Mouse (Mus musculus): ENCODE data around the gene Tbc1d5.
"Not testable (repeated sequence)": the region's sequence is repeated elsewhere in the genome, so short reads cannot be mapped to it uniquely, and the experiment has no call there.

Tbc1d5 gene

DNA sequence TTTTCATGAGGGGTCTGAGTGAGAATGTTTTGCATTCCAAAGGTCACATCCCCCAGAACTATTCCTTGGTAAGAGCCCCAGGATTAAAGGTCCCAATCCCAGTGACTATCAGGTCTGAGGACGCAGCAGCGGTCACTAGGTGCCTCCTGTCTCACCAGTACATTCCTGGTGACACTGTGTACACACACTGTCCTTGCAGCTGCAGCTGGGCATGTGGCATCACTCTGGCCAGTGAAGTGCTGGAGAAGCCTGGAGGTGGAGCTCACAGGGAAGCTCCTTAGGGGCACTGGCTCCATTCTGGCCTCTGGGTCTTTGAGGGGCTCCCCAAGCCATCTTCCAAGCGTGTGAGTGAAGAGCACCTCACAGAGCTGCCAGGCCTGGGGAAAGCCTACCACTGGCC is 427.2 kb downstream of the Tbc1d5 start:
- DNase-seq (ENCODE audit: inconsistent ontology term), result no peak

DNA sequence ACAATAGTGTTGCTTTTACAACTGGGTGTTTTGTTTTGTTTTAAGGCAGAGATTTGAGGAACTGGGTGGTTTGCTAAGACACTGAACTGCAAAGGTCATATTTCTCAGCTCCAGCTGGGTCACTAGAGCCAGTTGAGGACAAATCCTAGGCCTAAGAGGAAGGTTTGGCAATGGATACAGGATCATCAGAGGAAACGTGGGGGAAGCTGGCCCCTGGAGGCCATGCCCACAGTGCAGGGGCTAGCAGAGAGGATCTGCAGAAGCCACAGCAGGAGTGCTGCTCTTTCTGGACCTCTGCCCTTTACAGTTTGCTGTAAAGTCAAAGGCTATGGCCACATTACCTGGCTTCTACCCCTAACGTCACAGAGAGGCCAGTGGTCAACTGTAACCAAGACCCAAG is 428.3 kb downstream of the Tbc1d5 start:
- no peak for DNase-seq (ENCODE audit: inconsistent ontology term)

- no peak for DNase-seq (ENCODE audit: inconsistent ontology term)
Measured at GRCm38 (mm10) chr17:50741386-50741785, 437.8 kb downstream of the Tbc1d5 start.

DNA sequence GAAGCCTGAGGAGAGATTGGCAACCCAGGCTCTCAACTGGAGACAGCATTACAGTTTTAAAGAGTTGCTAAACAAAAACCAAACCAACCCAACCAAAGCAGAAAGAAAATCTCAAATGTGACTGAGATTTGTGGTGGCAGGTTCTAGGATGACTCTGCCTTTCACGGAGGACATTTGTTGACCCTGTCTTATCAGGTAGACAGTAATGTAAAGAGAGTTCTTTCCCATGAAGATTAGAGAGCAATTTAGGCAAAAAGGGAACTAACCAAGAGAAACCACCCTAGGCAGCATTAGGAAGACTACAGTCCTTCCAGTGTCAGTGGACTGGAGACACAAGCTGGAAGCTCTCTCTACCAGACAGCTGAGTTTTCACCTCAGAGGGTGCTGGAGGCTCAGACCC is 438.3 kb downstream of the Tbc1d5 start:
- DNase-seq (ENCODE audit: inconsistent ontology term), result no peak

DNA sequence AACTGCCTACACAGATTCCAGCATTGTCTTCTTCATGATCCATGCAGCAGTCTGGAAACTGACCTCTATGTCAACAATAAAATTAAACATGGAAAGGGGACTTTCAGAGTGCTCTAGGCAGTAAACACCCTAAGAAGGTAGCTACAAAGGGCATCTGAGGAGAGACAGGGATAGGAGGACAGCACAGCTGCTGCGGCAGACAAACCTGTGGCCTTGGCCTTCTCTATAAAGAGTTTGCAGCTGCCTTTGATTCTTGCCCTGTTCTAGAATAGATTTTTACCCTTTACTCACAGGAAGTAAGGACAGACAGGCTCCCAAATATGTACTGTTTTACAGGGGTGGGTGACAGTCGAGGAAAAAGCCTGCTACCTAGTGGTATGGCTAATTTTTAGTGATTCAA is 440.7 kb downstream of the Tbc1d5 start:
- DNase-seq (ENCODE audit: inconsistent ontology term), result no peak

DNA sequence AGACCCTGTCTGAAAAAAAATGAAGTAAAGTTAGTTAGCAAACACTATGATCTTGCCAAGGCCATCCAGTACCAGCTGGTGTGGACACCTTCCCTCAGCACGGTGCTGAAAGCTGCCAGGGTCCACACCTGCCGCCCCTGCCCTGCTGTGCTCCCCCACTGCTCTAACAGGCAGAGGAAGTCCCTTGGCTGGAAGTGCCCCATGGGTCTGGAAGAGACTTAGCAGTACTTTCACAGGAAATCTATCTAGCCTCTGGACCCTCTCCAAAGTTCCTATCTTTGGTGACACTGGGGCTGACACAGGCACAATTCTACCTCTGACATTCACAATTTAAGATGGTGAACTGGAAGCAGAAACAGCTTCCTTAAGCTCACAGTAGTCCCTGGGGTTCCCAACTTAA is 442.1 kb downstream of the Tbc1d5 start:
- DNase-seq (ENCODE audit: inconsistent ontology term), result no peak

- no peak for DNase-seq (ENCODE audit: inconsistent ontology term)
Measured at GRCm38 (mm10) chr17:50735955-50736533, 443.1 kb downstream of the Tbc1d5 start.

- DNase-seq (ENCODE audit: inconsistent ontology term), result peak; percentile 74
Measured at GRCm38 (mm10) chr17:50735382-50735954, 443.7 kb downstream of the Tbc1d5 start.

- DNase-seq (ENCODE audit: inconsistent ontology term), result peak; percentile 9
Measured at GRCm38 (mm10) chr17:50734781-50735180, 444.4 kb downstream of the Tbc1d5 start.

DNA sequence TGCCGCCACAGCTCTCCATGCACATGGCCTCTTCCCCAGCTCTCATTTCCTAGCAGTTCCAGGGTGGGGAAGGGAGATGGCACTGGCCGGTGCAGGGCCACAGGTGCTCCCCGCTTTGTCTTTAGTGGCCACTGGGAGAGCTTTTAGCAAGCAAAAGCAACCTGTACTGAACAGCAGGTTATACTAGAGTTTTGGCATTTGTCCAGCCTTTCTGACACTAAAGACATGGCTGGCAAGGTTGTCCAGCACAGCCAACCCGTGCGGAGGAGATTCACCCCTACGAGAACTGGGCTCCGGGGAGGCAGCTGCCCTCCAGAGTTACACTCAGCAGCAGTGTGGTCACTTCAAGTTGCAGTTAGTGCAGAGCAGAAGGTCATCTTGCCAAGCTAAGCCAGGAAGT is 445.8 kb downstream of the Tbc1d5 start:
- no peak for DNase-seq (ENCODE audit: inconsistent ontology term)

- no peak for DNase-seq (ENCODE audit: inconsistent ontology term)
Measured at GRCm38 (mm10) chr17:50731876-50732275, 447.3 kb downstream of the Tbc1d5 start.

DNA sequence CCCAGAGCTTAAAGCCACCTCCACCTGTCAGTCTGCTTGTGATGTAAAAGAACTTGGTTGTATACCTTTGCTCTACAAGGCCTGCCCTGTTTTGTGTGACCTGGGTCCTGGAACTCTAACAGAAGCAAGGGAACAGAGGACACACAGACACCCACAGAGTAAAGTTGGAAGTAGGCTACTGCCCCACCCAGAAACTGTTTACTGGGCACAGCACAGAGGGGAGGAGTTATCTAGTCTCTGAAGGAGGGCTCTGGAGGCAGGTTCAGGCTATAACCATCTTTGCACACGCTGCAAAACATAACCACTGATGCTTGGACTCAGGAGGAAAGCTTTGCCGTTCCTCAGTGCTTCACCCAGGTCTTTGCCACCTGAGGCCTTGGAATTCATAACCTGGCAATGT is 448.3 kb downstream of the Tbc1d5 start:
- DNase-seq (ENCODE audit: inconsistent ontology term), result no peak

GRCm38 (mm10) chr17:50729577-50729976 is 449.6 kb downstream of the Tbc1d5 start:
- DNase-seq (ENCODE audit: inconsistent ontology term), result no peak

GRCm38 (mm10) chr17:50729031-50729430 is 450.1 kb downstream of the Tbc1d5 start:
- DNase-seq (ENCODE audit: inconsistent ontology term), result no peak

DNA sequence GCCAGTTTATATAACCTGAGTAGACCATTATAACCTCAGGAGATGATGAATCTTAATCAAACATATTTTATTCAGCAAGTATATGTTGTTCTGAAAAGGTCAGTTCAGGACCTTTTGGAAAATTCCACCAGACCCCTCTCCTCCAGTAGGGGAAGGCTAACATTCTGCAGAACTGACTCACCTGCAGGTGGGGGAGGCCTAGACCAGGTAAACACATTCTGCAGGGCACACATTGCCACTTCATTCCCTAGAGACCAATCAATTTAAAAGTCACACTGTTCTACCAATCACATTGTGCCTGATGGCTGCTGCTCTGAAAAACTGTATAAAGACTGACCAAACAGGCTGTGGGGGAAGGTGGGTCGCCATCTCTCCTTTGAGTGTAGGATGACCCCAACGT is 452.9 kb downstream of the Tbc1d5 start:
- DNase-seq (ENCODE audit: inconsistent ontology term), result no peak

DNA sequence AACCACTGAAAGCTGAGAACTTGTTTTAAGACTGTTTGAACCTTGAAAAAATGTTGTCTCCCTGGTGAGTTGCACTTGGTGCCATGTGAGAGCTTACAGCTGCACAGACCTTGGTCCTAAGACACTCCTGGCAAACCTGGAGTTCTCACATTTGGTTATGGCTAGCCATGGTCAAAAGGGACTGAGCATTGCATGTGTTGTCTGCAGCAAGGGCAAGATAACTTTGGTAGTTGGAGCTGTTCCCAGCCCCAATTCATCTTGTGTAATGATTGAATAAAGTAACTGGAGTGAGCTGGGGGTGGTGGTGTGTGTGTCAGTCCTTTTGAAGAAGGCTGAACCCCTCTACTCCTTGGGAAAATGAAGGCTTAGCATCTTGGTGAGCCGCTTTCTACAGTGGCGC is 454.8 kb downstream of the Tbc1d5 start:
- no peak for DNase-seq (ENCODE audit: inconsistent ontology term)

DNA sequence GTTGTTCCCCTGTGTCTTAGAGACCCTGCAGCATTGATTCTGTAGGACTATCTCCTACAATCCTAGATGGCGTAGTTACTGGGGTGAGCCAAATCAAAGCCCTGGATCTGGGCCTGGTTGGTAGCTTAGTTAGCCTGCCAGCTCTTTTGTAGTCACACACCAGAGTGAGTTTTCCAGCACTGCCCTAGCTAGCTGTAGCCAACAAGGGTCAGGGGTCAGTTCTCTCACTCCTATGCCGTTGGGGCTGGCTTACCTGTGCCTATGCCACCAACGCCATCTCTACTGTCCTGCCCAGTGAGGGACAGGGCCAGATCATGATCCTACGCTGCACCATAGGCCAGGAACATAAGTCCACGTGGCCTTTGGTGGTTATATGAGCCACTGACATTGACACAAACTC is 461.6 kb downstream of the Tbc1d5 start:
- DNase-seq (ENCODE audit: inconsistent ontology term), result no peak

- no peak for DNase-seq (ENCODE audit: inconsistent ontology term)
Measured at GRCm38 (mm10) chr17:50710497-50711222, 468.5 kb downstream of the Tbc1d5 start.

GRCm38 (mm10) chr17:50698410-50698809 is 480.7 kb downstream of the Tbc1d5 start:
- not testable (repeated sequence) for DNase-seq (ENCODE audit: inconsistent ontology term)

DNA sequence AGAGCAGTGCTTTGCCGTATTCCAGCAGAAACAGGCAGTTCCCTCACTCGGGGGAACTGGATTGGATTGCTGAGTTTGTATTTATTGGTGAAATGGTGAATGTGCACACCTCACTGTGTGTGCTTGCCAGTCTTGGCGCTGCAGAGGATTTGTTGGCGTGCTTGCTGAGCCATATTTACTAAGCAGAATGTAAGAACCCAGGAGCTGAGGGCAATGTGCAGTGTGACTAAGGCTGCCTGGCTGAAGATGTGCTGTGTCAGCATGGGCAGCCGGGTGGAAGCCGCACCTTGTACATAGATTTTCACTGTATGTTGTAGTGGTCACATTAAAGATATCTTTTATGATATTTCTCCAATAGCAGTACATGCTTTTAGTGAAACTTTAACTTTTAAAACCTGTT is 491.0 kb downstream of the Tbc1d5 start:
- DNase-seq (ENCODE audit: inconsistent ontology term), result no peak

- no peak for DNase-seq (ENCODE audit: inconsistent ontology term)
Measured at GRCm38 (mm10) chr17:50687670-50688069, 491.5 kb downstream of the Tbc1d5 start.

DNA sequence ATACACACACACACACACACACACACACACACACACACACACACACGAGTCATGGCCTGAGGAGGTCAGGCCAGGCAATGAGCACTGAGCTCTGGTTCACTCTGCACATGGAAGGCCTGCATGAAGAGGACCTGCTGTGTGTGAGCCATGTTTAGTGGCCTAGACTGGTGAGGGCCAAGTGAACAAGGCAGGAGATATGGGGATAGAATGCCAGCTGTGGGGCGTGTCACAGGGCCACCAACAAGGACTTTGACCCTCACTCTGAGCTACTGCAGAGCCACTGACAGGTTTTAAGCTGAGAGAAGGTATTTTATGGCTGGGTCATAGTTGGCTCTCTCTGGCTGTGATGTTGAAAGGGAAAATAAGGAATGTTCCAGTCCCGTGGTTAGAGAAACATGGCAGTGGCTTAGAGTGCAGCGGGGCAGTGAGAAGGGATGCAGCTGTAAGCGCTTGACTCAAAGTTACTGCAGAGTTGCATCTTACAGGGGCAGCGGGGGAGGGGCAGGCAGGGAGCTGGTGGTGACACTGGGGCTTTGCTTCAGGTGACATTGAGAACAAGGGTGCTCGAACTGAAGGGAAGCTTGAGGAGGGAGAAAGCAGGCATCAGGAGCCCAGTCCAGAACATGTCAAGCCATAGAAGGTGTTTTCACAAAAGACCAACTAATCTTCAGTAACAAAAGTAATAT is 494.0 kb downstream of the Tbc1d5 start:
- no peak for DNase-seq (ENCODE audit: inconsistent ontology term)
